Comparison of ENCODE assay signal across 8 mouse cellular contexts in genomic region chr6:124863125-124863657, GRCm38 (mm10). TPM values are rescaled to one million over a fixed set of nuclear protein-coding genes. Genes with fewer than 3 reads are reported as not detected.
DNase-seq lines count a peak whose midpoint lies in the region; ATAC-seq and TF ChIP-seq lines count a peak whose summit lies in the region.

No protein-coding gene starts in this region.

- H3K4me2 ChIP-seq in intestine, embryonic 16.5 days (ENCODE audit: low read depth, low read length) = peak overlapping the region; percentile 99

- no peak for TF ChIP-seq POLR2A in olfactory bulb, adult 2 months (IDR thresholded peaks at IDR 0.05; ENCODE audit: insufficient read depth, low read depth, low read length)

- no peak overlapping the region for H3K27ac ChIP-seq in intestine, embryonic 16.5 days (ENCODE audit: low read length)
- peak overlapping the region; percentile 99 for H3K27ac ChIP-seq in olfactory bulb, adult 2 months (ENCODE audit: insufficient read depth, low read depth, low read length)

- peaks cover 16% of the 10 kb centered on the region; the same call in 1 of the 2 replicates for H3K27me3 ChIP-seq in intestine, embryonic 16.5 days (replicated peaks; ENCODE audit: control insufficient read depth, insufficient read depth, low read length)

- DNase-seq in cerebellum, adult 18-20 months = peak; percentile 42 to 54
- DNase-seq in right cerebral cortex, adult 2 months (ENCODE audit: low spot score in 2 of 2) = peak; percentile 15 to 25
- no peak for DNase-seq in right cerebral cortex, postnatal 14 days
- DNase-seq in retina, postnatal 1 day = no peak

- peak overlapping the region; percentile 62 for H3K4me3 ChIP-seq in intestine, embryonic 16.5 days (ENCODE audit: low read length)
- peak overlapping the region; percentile 73 for H3K4me3 ChIP-seq in olfactory bulb, adult 2 months (ENCODE audit: insufficient read depth, low read depth, low read length)

- ATAC-seq in cerebellum, adult (ENCODE audit: insufficient number of reproducible peaks, low FRiP score, low TSS enrichment) = no peak
- no peak; the same call in 1 of the 2 replicates for ATAC-seq in intestine, embryonic 16.5 days
- ATAC-seq in frontal cortex, adult (ENCODE audit: low TSS enrichment) = no peak

- H3K9me3 ChIP-seq in intestine, embryonic 16.5 days (ENCODE audit: control insufficient read depth, low read length) = no peaks in the 10 kb centered on the region

- 3% methylated on average over 11 of the region's 16 CpGs for WGBS in intestine, embryonic 16.5 days
- under 1% methylated on average over 15 of the region's 16 CpGs for WGBS in olfactory bulb, adult 2 months

- no peaks in the 10 kb centered on the region for H3K36me3 ChIP-seq in intestine, embryonic 16.5 days (ENCODE audit: control insufficient read depth, insufficient read depth, low read length)

- peaks cover 13% of the 10 kb centered on the region for H3K4me1 ChIP-seq in intestine, embryonic 16.5 days (ENCODE audit: control insufficient read depth, insufficient read depth, low read length)
- peaks cover 51% of the 10 kb centered on the region for H3K4me1 ChIP-seq in olfactory bulb, adult 2 months (ENCODE audit: control insufficient read depth, insufficient read depth, low read length)

- H3K9ac ChIP-seq in intestine, embryonic 16.5 days (ENCODE audit: low read depth, low read length) = peak overlapping the region; percentile 77

- TF ChIP-seq CTCF in olfactory bulb, adult 2 months (IDR thresholded peaks at IDR 0.05; ENCODE audit: insufficient read depth, low read depth, low read length) = no peak; the same call in 1 of the 2 replicates

RNA-seq across cellular contexts. Expression of gene Gpr162, which starts 0.6 kb away (rescaled TPM):
- polyA plus RNA-seq in intestine, embryonic 16.5 days (2015; fragmentation: Nextera tagmentation; extraction: Ambion mirVana) = 0.75 and 0.77 TPM in 2 replicates
- not detected in 2 replicates for polyA plus RNA-seq in olfactory bulb, adult 2 months (2012; ENCODE audit: insufficient read depth, insufficient read length, low replicate concordance, missing spikeins)

RNA-seq across cellular contexts. Expression of gene P3h3, which starts 5.6 kb away (rescaled TPM):
- 5.6 and 7.2 TPM in 2 replicates for polyA plus RNA-seq in intestine, embryonic 16.5 days (2015; fragmentation: Nextera tagmentation; extraction: Ambion mirVana)
- not detected in 2 replicates for polyA plus RNA-seq in olfactory bulb, adult 2 months (2012; ENCODE audit: insufficient read depth, insufficient read length, low replicate concordance, missing spikeins)

RNA-seq across cellular contexts. Expression of gene Gnb3, which starts 23.1 kb away (rescaled TPM):
- 0.70 and 1.7 TPM in 2 replicates for polyA plus RNA-seq in intestine, embryonic 16.5 days (2015; fragmentation: Nextera tagmentation; extraction: Ambion mirVana)
- not detected in 2 replicates for polyA plus RNA-seq in olfactory bulb, adult 2 months (2012; ENCODE audit: insufficient read depth, insufficient read length, low replicate concordance, missing spikeins)

RNA-seq across cellular contexts. Expression of gene Cd4, which starts 24.8 kb away (rescaled TPM):
- polyA plus RNA-seq in intestine, embryonic 16.5 days (2015; fragmentation: Nextera tagmentation; extraction: Ambion mirVana) = 0.44 and 0.70 TPM in 2 replicates
- 395 and 682 TPM in 2 replicates for polyA plus RNA-seq in olfactory bulb, adult 2 months (2012; ENCODE audit: insufficient read depth, insufficient read length, low replicate concordance, missing spikeins)

RNA-seq across cellular contexts. Expression of gene Cdca3, which starts 33.8 kb away (rescaled TPM):
- polyA plus RNA-seq in intestine, embryonic 16.5 days (2015; fragmentation: Nextera tagmentation; extraction: Ambion mirVana) = 153 and 183 TPM in 2 replicates
- polyA plus RNA-seq in olfactory bulb, adult 2 months (2012; ENCODE audit: insufficient read depth, insufficient read length, low replicate concordance, missing spikeins) = not detected in 2 replicates

Comparison
In these comparisons a context has a peak if more than half of its experiments do, and no peak if none do; other contexts are left out.
1. DNase-seq: peak in cerebellum, adult 18-20 months (2 of 2) and right cerebral cortex, adult 2 months (2 of 2); none in right cerebral cortex, postnatal 14 days (single experiment) and retina, postnatal 1 day (single experiment).
2. RNA of gene Gpr162, which starts 0.6 kb away (polyA plus RNA-seq): not detected in olfactory bulb, adult 2 months; 0.75 to 0.77 TPM in intestine, embryonic 16.5 days; every median in the first group is over 10 times any median in the second.